ENCODE assay signal across 15 mouse cellular contexts in the genomic region with DNA sequence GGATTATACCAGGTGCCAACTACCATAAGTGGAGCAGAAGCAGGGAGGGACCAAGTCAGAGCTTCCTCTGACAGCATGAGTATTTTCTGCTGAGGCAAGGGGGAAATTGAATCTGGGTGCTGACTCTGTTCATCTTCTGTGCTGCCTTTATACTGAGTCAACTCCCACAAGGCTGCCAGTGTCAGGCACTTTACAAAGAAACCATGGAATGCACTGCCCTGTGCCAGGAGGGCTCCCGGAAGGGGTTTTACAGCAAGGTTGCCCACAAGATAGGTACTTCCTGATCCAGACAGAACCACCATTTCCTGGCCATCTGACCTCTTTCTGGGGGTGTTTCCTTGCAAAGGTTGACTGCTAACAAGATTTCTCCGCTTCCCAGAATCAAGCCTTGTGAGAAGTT.
"Had no signal": no experiment of that assay in that cellular context is flagged by ENCODE, and none has a peak within 500 bp of the region (broad histone marks: within the 10 kb centered on the region; RNA-seq: fewer than 3 reads in every experiment).

No protein-coding gene starts in this region.

- H3K4me1 ChIP-seq: neural tube, embryonic 15.5 days; stomach, embryonic 15.5 days had no signal

- H3K27ac ChIP-seq: neural tube, embryonic 15.5 days; stomach, embryonic 15.5 days; stomach, postnatal 0 days had no signal

- H3K27me3 ChIP-seq: neural tube, embryonic 15.5 days; stomach, embryonic 15.5 days had no signal

- H3K4me3 ChIP-seq: neural tube, embryonic 15.5 days; stomach, embryonic 15.5 days had no signal

- H3K9me3 ChIP-seq: neural tube, embryonic 15.5 days; stomach, embryonic 15.5 days had no signal

- H3K9ac ChIP-seq: neural tube, embryonic 15.5 days; stomach, embryonic 15.5 days had no signal

- DNase-seq: retina, postnatal 1 day; right cerebral cortex, adult 18-20 months; right cerebral cortex, postnatal 14 days; right cerebral cortex, postnatal 25 days; right cerebral cortex, postnatal 4 days; spleen, adult 18-20 months; thymus, adult 18-20 months; thymus, adult 2 months; thymus, postnatal 14 days; thymus, postnatal 25 days; thymus, postnatal 36 days; thymus, postnatal 4 days had no signal

- H3K36me3 ChIP-seq: neural tube, embryonic 15.5 days; stomach, embryonic 15.5 days had no signal

- H3K4me2 ChIP-seq: neural tube, embryonic 15.5 days; stomach, embryonic 15.5 days had no signal
